Mouse (Mus musculus): ENCODE measurements around the gene Tbx5. TPM values are rescaled to one million over a fixed set of nuclear protein-coding genes. Genes with fewer than 3 reads are reported as not detected.

Tbx5 gene
- polyA plus RNA-seq, 1 experiment from 2014 or later, result 0.05 TPM

DNA sequence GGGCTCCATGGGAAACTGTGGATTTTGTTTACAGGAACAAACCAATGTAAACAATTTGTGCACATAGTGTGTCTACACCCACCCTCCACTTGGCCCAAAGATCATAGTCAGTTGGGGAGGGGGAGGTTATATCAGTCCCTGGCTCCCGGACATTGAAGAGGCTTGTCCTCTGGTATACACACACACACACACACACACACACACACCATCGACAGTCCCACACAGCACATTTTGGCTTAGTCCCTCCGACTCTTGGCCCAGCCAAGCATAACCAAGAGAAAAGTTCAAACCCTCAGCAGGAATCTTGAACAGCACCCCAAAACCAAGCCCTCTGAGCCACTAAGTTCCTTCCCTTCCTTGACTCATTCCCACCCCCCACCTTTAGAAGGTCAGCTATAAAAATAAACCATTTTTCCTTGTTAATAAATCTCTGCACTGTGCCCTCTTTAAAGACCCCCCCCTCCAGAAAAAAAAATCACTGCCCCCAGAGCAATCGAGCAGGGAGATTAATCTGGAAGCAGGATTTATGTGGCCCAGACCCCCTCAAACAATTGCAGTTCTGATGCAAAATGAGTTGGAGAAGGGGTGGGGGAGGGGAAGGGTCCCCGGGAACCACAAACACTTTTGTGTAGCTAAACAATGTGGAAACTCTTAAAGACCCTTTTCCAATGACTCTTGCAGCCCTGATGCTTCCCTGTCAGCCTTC, 33.6 kb upstream of the Tbx5 start:
- ATAC-seq, result no peak
- Histone ChIP-seq H3K27me3 (replicated peaks; ENCODE audit: control insufficient read depth, insufficient read depth, low read length) (peaks cover 92% of the 10 kb centered on the region), H3K4me3 (ENCODE audit: low read length) (no peak overlapping the region), H3K4me2 (ENCODE audit: low read length) (no peak overlapping the region), H3K27ac (ENCODE audit: low read depth, low read length) (no peak overlapping the region), H3K36me3 (ENCODE audit: control insufficient read depth, insufficient read depth, low read length) (no peaks in the 10 kb centered on the region), H3K4me1 (ENCODE audit: control insufficient read depth, insufficient read depth, low read depth, low read length) (no peaks in the 10 kb centered on the region), H3K9ac (ENCODE audit: low read depth, low read length) (no peak overlapping the region), H3K9me3 (ENCODE audit: control insufficient read depth, low read length) (peaks cover 4% of the 10 kb centered on the region; the same call in 1 of the 2 replicates)
- 2% methylated on average over 5 of the region's 5 CpGs for WGBS

DNA sequence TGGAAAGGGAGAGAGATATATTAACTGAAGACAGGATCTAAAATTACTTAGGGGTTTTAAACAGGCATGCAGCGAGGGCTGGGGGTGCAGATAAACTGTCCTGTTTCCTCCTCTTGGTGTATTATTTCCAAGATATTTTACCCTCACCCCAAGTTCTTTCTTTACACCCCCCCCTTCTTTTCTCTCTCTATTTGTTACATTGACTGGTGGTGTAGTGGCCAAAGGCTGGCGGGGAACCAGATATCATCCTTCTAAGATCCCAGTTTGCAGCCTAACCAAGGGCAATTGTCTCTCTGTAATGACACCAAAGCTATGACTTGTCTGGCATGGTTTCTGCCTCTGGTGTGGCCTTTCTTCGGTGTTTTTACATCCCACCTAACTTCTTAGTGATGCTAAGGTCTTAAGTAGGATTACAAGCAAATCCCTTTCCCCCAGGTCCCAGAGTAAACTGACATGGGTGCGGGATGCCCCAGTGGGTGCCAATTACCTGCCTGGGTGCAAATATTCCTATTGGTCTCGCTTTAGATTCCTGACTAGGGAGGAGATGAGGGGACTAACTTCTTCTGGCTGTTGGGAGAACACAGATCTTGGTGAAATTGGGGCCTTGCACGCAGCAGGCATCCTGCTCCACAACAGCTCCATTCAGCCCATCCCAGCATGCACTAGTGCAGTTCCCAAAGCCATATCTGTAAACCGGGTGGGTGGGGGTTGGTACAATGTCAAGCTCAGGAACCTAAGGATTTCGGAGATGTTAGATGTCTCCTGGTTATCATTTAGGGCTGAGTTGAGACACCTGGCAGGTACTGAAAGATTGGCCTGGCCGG, 32.8 kb upstream of the Tbx5 start:
- H3K4me2 ChIP-seq (ENCODE audit: low read length), result no peak overlapping the region
- WGBS, result 2% methylated on average over 9 of the region's 9 CpGs
- no peak overlapping the region for H3K9ac ChIP-seq (ENCODE audit: low read depth, low read length)
- H3K4me3 ChIP-seq (ENCODE audit: low read length), result no peak overlapping the region
- peaks cover 93% of the 10 kb centered on the region for H3K27me3 ChIP-seq (replicated peaks; ENCODE audit: control insufficient read depth, insufficient read depth, low read length)
- ATAC-seq, result no peak
- no peaks in the 10 kb centered on the region for H3K36me3 ChIP-seq (ENCODE audit: control insufficient read depth, insufficient read depth, low read length)
- H3K9me3 ChIP-seq (ENCODE audit: control insufficient read depth, low read length), result peaks cover 4% of the 10 kb centered on the region; the same call in 1 of the 2 replicates
- H3K27ac ChIP-seq (ENCODE audit: low read depth, low read length), result no peak overlapping the region
- H3K4me1 ChIP-seq (ENCODE audit: control insufficient read depth, insufficient read depth, low read depth, low read length), result no peaks in the 10 kb centered on the region

DNA sequence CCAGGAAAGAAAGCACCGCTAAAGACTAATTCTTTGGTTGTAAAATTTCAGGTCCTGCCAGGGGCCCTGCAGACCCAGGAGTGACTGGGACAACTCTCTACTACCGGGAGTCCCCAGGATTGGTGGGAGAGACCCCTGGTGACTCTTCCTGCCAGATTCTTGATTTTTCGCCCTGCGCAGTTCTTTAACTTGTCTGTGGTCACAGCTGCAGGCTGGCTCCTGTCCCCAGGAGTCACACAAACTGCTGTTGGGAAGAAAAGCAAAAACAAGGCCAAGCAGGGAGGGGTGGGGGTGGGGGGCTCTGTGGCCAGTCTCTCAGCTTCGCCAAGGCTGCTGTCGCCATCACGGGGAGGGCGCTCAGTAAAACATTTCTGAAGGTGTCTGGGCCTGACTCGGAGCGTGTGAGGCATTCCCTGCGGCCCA, 32.2 kb upstream of the Tbx5 start:
- peaks cover 4% of the 10 kb centered on the region; the same call in 1 of the 2 replicates for H3K9me3 ChIP-seq (ENCODE audit: control insufficient read depth, low read length)
- H3K4me1 ChIP-seq (ENCODE audit: control insufficient read depth, insufficient read depth, low read depth, low read length), result no peaks in the 10 kb centered on the region
- whole genome bisulfite sequencing, result under 1% methylated on average over 11 of the region's 11 CpGs
- H3K27me3 ChIP-seq (replicated peaks; ENCODE audit: control insufficient read depth, insufficient read depth, low read length), result peaks cover 93% of the 10 kb centered on the region
- no peak overlapping the region for H3K9ac ChIP-seq (ENCODE audit: low read depth, low read length)
- H3K4me3 ChIP-seq (ENCODE audit: low read length), result no peak overlapping the region
- no peak for ATAC-seq
- no peaks in the 10 kb centered on the region for H3K36me3 ChIP-seq (ENCODE audit: control insufficient read depth, insufficient read depth, low read length)
- no peak overlapping the region for H3K27ac ChIP-seq (ENCODE audit: low read depth, low read length)
- H3K4me2 ChIP-seq (ENCODE audit: low read length), result no peak overlapping the region

DNA sequence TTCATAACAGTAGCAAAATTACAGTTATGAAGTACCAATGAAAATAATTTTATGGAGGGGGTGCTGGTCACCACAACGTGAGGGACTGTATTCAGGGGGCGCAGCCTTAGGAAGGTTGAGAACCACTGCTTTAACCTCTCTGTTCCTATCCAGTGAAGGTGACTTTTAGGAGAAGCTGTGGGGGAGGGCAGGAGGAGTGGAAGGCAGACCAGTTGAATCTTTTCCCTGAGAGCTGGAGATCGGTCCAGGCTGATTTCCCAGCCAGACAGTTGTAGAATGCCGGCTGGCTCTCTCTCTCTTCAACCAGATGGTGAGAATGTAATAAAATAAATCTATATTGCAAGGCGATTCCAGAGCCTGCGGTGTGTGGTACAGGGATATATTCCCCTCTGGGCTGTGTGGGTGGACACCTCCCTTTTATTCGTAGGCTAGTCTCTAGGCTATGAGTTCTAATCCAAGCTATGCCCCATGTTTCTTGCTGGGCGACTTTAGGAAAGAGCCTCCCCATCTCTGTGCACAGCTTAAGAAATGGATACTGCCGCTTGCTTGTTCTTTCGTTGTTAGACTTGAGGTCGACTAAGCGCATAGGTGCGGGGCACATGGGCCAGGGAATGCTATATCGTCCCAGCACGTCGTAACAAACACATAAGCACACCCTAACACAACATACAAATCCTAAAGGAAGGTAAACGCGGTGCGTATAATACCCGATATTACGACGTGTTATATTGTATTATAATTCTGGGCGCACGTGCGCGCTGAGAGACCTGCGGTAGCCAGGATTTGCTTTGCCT, 29.7 kb upstream of the Tbx5 start:
- no peak overlapping the region for H3K9ac ChIP-seq (ENCODE audit: low read depth, low read length)
- no peak for ATAC-seq
- H3K27me3 ChIP-seq (replicated peaks; ENCODE audit: control insufficient read depth, insufficient read depth, low read length), result peaks cover 93% of the 10 kb centered on the region
- no peak overlapping the region for H3K27ac ChIP-seq (ENCODE audit: low read depth, low read length)
- WGBS, result 2% methylated on average over 27 of the region's 27 CpGs
- H3K4me1 ChIP-seq (ENCODE audit: control insufficient read depth, insufficient read depth, low read depth, low read length), result no peaks in the 10 kb centered on the region
- no peak overlapping the region for H3K4me3 ChIP-seq (ENCODE audit: low read length)
- peaks cover 4% of the 10 kb centered on the region; the same call in 1 of the 2 replicates for H3K9me3 ChIP-seq (ENCODE audit: control insufficient read depth, low read length)
- H3K36me3 ChIP-seq (ENCODE audit: control insufficient read depth, insufficient read depth, low read length), result no peaks in the 10 kb centered on the region
- H3K4me2 ChIP-seq (ENCODE audit: low read length), result no peak overlapping the region

DNA sequence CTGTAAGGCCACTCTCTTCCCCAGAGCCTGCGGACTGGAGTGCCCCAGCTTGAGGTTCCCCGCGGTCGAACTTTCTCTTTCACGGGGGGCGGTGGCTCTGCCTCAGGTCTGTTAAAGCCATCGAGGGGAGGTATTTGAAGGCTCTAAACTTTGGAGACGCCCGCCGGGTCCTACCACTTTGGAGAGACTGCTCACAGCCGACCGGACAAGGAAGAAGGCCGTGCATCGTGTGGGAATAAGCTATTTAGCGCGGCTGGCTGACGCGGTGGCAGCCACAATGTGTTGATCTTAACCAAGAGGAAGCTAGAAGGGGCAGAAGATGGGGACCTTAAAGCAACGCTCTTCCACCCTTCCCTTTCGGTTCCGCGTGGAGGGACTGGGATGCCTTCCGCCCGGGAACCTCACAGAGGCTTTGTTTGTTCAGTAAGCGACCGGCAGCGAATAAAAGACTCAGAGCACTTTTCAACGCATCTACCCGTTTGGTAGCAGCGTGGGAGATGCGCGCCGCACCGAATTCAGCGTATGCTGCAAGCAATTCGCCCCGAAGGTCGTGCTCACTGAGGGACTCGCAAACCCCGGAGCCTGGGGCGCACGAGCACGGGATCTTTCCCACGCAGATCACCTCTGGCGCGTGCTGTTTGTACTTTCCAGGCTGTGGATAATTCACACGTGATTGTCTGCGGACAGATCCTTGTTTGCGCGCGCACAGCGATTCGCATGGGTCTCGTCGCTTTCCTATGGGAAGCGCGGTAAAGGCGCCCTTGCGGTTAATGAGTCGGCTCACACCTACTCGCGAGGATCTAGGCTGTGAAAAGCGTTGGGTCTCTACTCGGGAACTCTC, 28.8 kb upstream of the Tbx5 start:
- Histone ChIP-seq H3K9me3 (ENCODE audit: control insufficient read depth, low read length) (peaks cover 4% of the 10 kb centered on the region; the same call in 1 of the 2 replicates), H3K4me2 (ENCODE audit: low read length) (no peak overlapping the region), H3K4me1 (ENCODE audit: control insufficient read depth, insufficient read depth, low read depth, low read length) (no peaks in the 10 kb centered on the region), H3K27ac (ENCODE audit: low read depth, low read length) (no peak overlapping the region), H3K27me3 (replicated peaks; ENCODE audit: control insufficient read depth, insufficient read depth, low read length) (peaks cover 93% of the 10 kb centered on the region), H3K9ac (ENCODE audit: low read depth, low read length) (no peak overlapping the region), H3K4me3 (ENCODE audit: low read length) (no peak overlapping the region), H3K36me3 (ENCODE audit: control insufficient read depth, insufficient read depth, low read length) (no peaks in the 10 kb centered on the region)
- WGBS, result under 1% methylated on average over 64 of the region's 64 CpGs
- ATAC-seq, result no peak

DNA sequence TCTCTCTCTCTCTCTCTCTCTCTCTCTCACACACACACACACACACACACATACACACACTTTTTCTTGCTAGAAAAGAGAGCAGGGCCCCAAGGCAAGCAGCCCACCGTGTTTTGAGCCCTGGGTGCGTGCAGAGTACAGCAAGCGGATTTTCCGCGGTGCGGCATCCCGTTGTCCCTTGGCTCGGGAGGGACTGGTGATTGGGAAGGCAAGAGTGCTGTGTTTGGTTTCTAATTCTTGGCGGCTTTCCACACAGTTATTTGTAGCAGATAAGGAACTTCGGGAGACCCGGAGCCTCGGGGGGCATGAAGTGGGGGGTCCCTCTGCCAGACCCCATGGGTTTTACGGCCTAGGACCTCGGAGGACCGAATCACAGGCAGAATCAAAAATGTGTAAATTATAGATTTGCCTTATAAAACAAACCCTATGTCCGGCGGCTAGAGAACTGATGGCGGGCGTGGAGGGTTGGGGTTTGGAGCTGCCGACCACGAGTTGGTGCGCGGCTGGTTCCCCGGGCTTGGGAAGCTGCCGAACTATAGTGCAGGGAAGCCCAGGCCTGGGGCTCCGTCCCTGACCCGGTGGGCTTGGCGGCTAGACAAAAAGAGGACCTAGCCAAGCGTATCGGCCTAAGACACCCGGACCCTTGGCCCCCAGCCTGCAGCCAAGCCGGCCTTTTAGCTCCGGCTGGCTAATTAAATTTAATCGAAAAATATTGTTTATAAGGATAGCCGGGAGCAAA, 28.0 kb upstream of the Tbx5 start:
- ATAC-seq, result no peak
- peaks cover 4% of the 10 kb centered on the region; the same call in 1 of the 2 replicates for H3K9me3 ChIP-seq (ENCODE audit: control insufficient read depth, low read length)
- H3K27ac ChIP-seq (ENCODE audit: low read depth, low read length), result no peak overlapping the region
- peaks cover 92% of the 10 kb centered on the region for H3K27me3 ChIP-seq (replicated peaks; ENCODE audit: control insufficient read depth, insufficient read depth, low read length)
- WGBS, result under 1% methylated on average over 35 of the region's 35 CpGs
- H3K4me2 ChIP-seq (ENCODE audit: low read length), result no peak overlapping the region
- no peak overlapping the region for H3K9ac ChIP-seq (ENCODE audit: low read depth, low read length)
- no peaks in the 10 kb centered on the region for H3K36me3 ChIP-seq (ENCODE audit: control insufficient read depth, insufficient read depth, low read length)
- H3K4me1 ChIP-seq (ENCODE audit: control insufficient read depth, insufficient read depth, low read depth, low read length), result no peaks in the 10 kb centered on the region
- H3K4me3 ChIP-seq (ENCODE audit: low read length), result no peak overlapping the region

DNA sequence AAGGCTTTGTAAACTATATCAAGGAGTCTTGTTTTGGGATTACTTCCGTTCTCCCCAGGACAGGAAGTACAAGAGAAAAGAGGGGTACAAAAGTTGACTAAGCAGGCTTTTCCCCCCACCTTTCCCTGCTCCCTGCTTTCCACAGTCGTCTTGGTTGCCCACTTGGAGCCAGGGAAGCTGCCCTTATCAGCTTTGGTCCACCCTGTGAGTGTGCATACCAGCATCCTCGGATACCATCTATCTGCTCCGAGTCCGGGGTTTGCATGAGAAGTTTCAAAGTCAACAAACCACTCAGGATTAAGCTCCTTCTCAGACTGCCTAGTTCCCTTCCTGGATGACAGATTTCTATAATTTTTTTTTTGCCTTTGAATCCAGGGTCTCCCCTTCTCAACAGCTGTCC, 26.8 kb upstream of the Tbx5 start:
- no peaks in the 10 kb centered on the region for H3K36me3 ChIP-seq (ENCODE audit: control insufficient read depth, insufficient read depth, low read length)
- peaks cover 4% of the 10 kb centered on the region; the same call in 1 of the 2 replicates for H3K9me3 ChIP-seq (ENCODE audit: control insufficient read depth, low read length)
- WGBS, result 0% methylated on average over 5 of the region's 5 CpGs
- H3K27me3 ChIP-seq (replicated peaks; ENCODE audit: control insufficient read depth, insufficient read depth, low read length), result peaks cover 90% of the 10 kb centered on the region
- no peak for ATAC-seq
- no peak overlapping the region for H3K27ac ChIP-seq (ENCODE audit: low read depth, low read length)
- H3K4me1 ChIP-seq (ENCODE audit: control insufficient read depth, insufficient read depth, low read depth, low read length), result no peaks in the 10 kb centered on the region
- H3K4me3 ChIP-seq (ENCODE audit: low read length), result no peak overlapping the region
- no peak overlapping the region for H3K9ac ChIP-seq (ENCODE audit: low read depth, low read length)
- no peak overlapping the region for H3K4me2 ChIP-seq (ENCODE audit: low read length)

DNA sequence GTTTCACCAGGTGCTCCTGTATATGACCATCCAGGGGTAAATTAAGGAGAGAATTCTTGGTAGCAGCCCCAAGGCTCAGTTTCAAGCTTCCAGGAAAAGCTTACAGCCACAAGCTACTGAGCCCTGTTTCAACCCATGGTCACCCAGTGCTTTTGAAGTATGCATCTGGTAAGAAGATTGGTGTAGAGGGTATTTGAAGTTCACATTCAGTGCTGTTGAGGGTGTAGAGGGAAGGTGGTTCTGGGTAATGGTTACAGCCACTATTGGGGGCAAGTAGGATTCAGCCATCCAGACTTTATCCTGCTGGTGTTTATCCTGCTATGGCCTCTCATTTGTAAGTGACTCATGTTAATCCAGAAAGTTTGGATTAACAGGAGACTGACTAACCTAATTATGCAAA, 26.0 kb upstream of the Tbx5 start:
- Histone ChIP-seq H3K27ac (ENCODE audit: low read depth, low read length) (no peak overlapping the region), H3K4me3 (ENCODE audit: low read length) (no peak overlapping the region), H3K9ac (ENCODE audit: low read depth, low read length) (no peak overlapping the region), H3K36me3 (ENCODE audit: control insufficient read depth, insufficient read depth, low read length) (no peaks in the 10 kb centered on the region), H3K9me3 (ENCODE audit: control insufficient read depth, low read length) (peaks cover 4% of the 10 kb centered on the region; the same call in 1 of the 2 replicates), H3K27me3 (replicated peaks; ENCODE audit: control insufficient read depth, insufficient read depth, low read length) (peaks cover 83% of the 10 kb centered on the region), H3K4me1 (ENCODE audit: control insufficient read depth, insufficient read depth, low read depth, low read length) (no peaks in the 10 kb centered on the region), H3K4me2 (ENCODE audit: low read length) (no peak overlapping the region)
- ATAC-seq, result no peak

Data from hindbrain, embryonic 16.5 days (tissue).